Mouse (Mus musculus) ovary, postnatal 10 days (tissue): Measurements from ENCODE around the gene Rnf157.

Experiments
- DNase-seq: peaks from one replicate; pipeline ENCODE4 v3.0.0; 2022; ENCODE audit warnings: low spot score

Gene Rnf157

GRCm38 (mm10) chr11:116336393-116336792 is 76.4 kb downstream of the Rnf157 start:
- no peak for DNase-seq

- peak; percentile 96 for DNase-seq
Observed at GRCm38 (mm10) chr11:116335244-116336036, 77.4 kb downstream of the Rnf157 start, which contains the start of gene Foxj1. Gene Foxj1 (minus strand): TSS chr11:116335399.

GRCm38 (mm10) chr11:116334417-116334782 is 78.4 kb downstream of the Rnf157 start:
- DNase-seq: no peak

- no peak for DNase-seq
Observed at GRCm38 (mm10) chr11:116333526-116334416, 79.1 kb downstream of the Rnf157 start.

- no peak for DNase-seq
Observed at GRCm38 (mm10) chr11:116332983-116333270, 79.9 kb downstream of the Rnf157 start.

GRCm38 (mm10) chr11:116332232-116332982 is 80.4 kb downstream of the Rnf157 start:
- DNase-seq: no peak

- DNase-seq: no peak
Observed at GRCm38 (mm10) chr11:116330211-116330518, 82.7 kb downstream of the Rnf157 start.

GRCm38 (mm10) chr11:116329314-116330210 is 83.3 kb downstream of the Rnf157 start:
- no peak for DNase-seq

- DNase-seq: no peak
Observed at GRCm38 (mm10) chr11:116326963-116327603, 85.7 kb downstream of the Rnf157 start.

- DNase-seq: peak; percentile 89
Observed at GRCm38 (mm10) chr11:116318719-116319659, 93.8 kb downstream of the Rnf157 start.

GRCm38 (mm10) chr11:116312359-116312758 is 100.5 kb downstream of the Rnf157 start:
- DNase-seq: no peak

GRCm38 (mm10) chr11:116311169-116311568 is 101.7 kb downstream of the Rnf157 start:
- DNase-seq: no peak

- no peak for DNase-seq
Observed at GRCm38 (mm10) chr11:116309601-116310000, 103.2 kb downstream of the Rnf157 start.

- DNase-seq: no peak
Observed at GRCm38 (mm10) chr11:116307762-116308531, 104.9 kb downstream of the Rnf157 start.

- no peak for DNase-seq
Observed at GRCm38 (mm10) chr11:116307019-116307725, 105.7 kb downstream of the Rnf157 start, which contains the start of gene Exoc7. Gene Exoc7 (minus strand): TSS chr11:116307233.

- DNase-seq: peak; percentile 81
Observed at GRCm38 (mm10) chr11:116306126-116306982, 106.5 kb downstream of the Rnf157 start.

GRCm38 (mm10) chr11:116305423-116305822 is 107.4 kb downstream of the Rnf157 start:
- DNase-seq: no peak
